Mouse (Mus musculus) thymus, adult 2 months (tissue): ENCODE measurements at regions not wholly inside any gene's neighbourhood (a gene's known extent, or its start where the extent isn't known, plus 50 kb on each side); places are given as distances from the start of the nearest gene placed in this dataset.
"Not testable (repeated sequence)": the region's sequence is repeated elsewhere in the genome, so short reads cannot be mapped to it uniquely, and the experiment has no call there.

Experiments used
- DNase-seq: peaks from one replicate; pipeline ENCODE4 v3.0.0; 2021
- H3K27ac ChIP-seq: fragments of 200-500 bp; 2 replicates; pipeline ENCODE4 v1.5.1; 2012; ENCODE audit warnings: low read length, control low read depth; ENCODE audit not compliant: control insufficient read depth, insufficient read depth
- H3K27me3 ChIP-seq: fragments of 200-500 bp; 2 replicates; pipeline ENCODE4 v1.6.1; 2012; ENCODE audit warnings: mild to moderate bottlenecking, low read length, moderate library complexity, mixed read lengths; ENCODE audit not compliant: control insufficient read depth, insufficient read depth
- H3K36me3 ChIP-seq: fragments of 200-500 bp; 2 replicates; pipeline ENCODE4 v1.6.1; 2012; ENCODE audit warnings: mild to moderate bottlenecking, low read length, moderate library complexity; ENCODE audit not compliant: control insufficient read depth, insufficient read depth
- H3K4me1 ChIP-seq: fragments of 200-500 bp; replicated peaks from 2 replicates; pipeline ENCODE4 v1.6.1; 2012; ENCODE audit warnings: low read length; ENCODE audit not compliant: control insufficient read depth, insufficient read depth
- H3K4me3 ChIP-seq: fragments of 200-500 bp; 2 replicates; pipeline ENCODE4 v1.5.1; 2012; ENCODE audit warnings: mild to moderate bottlenecking, low read length, control low read depth, moderate library complexity; ENCODE audit not compliant: control insufficient read depth, insufficient read depth
- CTCF ChIP-seq: fragments of 200-500 bp; IDR thresholded peaks from 2 replicates; pipeline ENCODE4 v1.5.1; 2012; ENCODE audit warnings: mild to moderate bottlenecking, control low read depth, low read length, moderate library complexity, borderline replicate concordance; ENCODE audit not compliant: control insufficient read depth, poor library complexity, insufficient read depth; ENCODE audit errors: extremely low read depth
- POLR2A ChIP-seq: fragments of 200-500 bp; IDR thresholded peaks from 2 replicates; pipeline ENCODE4 v1.6.1; 2012; ENCODE audit warnings: mild to moderate bottlenecking, low read length, control low read depth, moderate library complexity; ENCODE audit not compliant: control insufficient read depth, poor library complexity, insufficient read depth; ENCODE audit errors: extremely low read depth
- WGBS: fragments of 180-500 bp; shearing (Covaris S2); methylation state at CpG from one replicate; pipeline ENCODE4 v1.1.7; 2018; 5-methylcytosine and 5-hydroxymethylcytosine counted together

DNA sequence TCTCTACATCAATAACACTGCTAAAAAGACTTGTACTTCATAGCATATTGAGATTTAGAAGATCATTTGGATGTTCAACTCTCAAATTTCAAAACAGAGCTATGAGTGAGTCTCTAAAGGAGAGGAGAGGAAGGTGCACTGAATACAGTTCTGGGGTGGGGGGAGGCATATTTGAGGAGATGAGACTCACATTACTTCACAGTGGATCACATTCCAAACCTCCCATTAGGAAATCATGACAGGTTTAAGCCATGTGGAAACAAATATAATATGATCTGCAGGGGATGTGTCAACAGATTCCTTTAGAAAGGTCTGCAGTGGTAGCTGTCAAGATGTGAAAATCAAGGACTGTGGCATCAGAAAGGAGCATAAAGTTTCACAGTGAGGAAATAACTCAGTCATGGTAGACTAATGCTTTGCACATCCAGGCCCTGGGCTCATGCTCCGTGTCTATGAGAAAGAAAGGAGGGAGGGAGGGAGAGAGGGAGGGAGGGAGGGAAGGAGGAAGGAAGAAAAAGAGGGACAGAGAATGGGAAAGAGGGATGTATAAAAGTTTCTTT is 235.9 kb downstream of the Fam198b start:
- Histone ChIP-seq H3K27me3 (no peaks in the 10 kb centered on the region), H3K36me3 (no peaks in the 10 kb centered on the region), H3K4me1 (no peaks in the 10 kb centered on the region), H3K27ac (no peak overlapping the region), H3K4me3 (no peak overlapping the region)
- 84% methylated on average over 1 of the region's 1 CpGs for WGBS
- no peak for DNase-seq
- no peak for TF ChIP-seq CTCF
- TF ChIP-seq POLR2A, result no peak

DNA sequence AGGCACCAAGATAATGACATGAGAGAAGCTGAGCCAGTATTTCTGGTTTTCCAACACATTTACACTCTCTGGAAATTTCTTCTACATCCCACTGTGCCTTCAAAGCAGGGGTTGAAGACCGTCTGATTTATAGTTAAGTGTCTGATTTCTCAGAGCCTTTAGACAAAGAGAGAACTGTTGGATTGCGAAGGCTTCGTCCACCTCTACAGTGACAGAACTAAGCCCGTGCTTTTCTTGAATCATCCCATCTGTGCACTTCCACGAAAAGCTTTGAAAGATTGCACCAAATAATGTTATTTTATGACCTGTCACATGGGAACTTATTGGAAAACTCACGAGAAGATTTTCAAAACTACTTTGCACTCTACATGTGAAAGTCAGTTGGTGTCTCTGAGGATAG is 239.3 kb downstream of the Fam198b start:
- DNase-seq, result no peak
- no peaks in the 10 kb centered on the region for H3K4me1 ChIP-seq
- H3K27me3 ChIP-seq, result no peaks in the 10 kb centered on the region
- H3K27ac ChIP-seq, result no peak overlapping the region
- TF ChIP-seq POLR2A, result no peak
- no peak for TF ChIP-seq CTCF
- WGBS, result 89% methylated on average over 6 of the region's 6 CpGs
- no peaks in the 10 kb centered on the region for H3K36me3 ChIP-seq
- H3K4me3 ChIP-seq, result no peak overlapping the region

DNA sequence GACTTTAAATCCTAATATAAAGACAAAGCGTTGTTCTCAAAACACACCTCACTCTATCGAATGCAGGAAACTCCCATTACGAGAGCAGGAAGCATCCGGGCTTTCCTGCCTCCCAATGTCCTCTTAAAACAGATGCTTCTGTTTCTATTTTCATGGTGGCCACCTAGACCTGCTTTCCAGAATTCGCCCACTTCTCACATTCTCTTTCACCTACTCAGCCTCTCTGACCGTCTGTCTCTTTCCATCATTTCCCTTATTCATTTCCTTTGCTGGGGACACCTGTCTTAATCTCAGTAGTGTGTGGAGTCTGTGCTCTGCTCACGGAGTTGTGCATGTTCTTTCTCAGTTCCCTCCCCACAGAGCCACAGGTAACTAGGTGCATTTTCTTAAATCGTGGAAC is 240.3 kb downstream of the Fam198b start:
- no peaks in the 10 kb centered on the region for H3K36me3 ChIP-seq
- no peaks in the 10 kb centered on the region for H3K4me1 ChIP-seq
- no peak for DNase-seq
- no peaks in the 10 kb centered on the region for H3K27me3 ChIP-seq
- TF ChIP-seq CTCF (no peak), POLR2A (no peak)
- WGBS, result 80% methylated on average over 8 of the region's 8 CpGs
- H3K4me3 ChIP-seq, result no peak overlapping the region
- H3K27ac ChIP-seq, result no peak overlapping the region

DNA sequence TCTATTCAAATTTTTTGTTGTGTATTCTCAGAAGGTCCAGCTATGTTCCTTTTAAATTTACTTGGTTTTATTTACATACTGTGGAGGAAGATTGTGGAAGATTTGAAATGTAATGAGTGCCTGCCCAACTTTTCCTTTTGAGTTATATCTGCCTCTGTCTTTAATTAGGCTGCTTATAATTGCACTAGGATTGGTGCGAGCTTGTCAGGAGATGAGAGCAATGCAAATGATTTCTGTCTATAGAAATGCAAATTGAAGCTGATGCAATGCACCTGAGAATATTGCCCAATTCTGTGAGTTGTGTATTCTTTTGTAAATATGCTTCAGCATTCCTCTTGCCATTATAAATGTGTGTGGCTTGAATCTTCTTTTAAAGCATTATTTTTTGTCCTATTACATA is 257.4 kb downstream of the Fam198b start:
- H3K4me3 ChIP-seq, result no peak overlapping the region
- no peak for TF ChIP-seq CTCF
- no peak for TF ChIP-seq POLR2A
- no peak overlapping the region for H3K27ac ChIP-seq
- H3K36me3 ChIP-seq, result no peaks in the 10 kb centered on the region
- no peaks in the 10 kb centered on the region for H3K4me1 ChIP-seq
- no peak for DNase-seq
- 83% methylated on average over 1 of the region's 1 CpGs for WGBS
- H3K27me3 ChIP-seq, result no peaks in the 10 kb centered on the region

DNA sequence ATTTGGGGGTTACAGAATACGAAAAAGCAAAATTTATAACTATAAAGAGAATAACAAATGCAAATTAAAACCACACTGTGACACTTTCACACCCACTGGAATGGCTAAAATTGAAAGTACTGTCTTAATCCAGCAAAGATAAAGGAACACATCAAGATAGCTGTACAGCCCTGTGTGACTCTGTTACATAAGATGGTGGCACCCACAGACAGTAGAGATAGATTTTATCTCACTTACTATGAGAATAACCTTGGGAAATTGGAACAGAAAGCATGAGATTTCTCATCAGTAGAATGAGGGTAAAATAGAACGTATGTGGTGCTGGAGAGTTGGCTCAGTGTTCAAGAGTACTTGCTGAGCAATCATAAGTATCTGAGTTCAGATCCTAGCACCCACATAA is 276.1 kb downstream of the Fam198b start:
- Histone ChIP-seq H3K27me3 (no peaks in the 10 kb centered on the region), H3K36me3 (no peaks in the 10 kb centered on the region), H3K4me3 (no peak overlapping the region), H3K27ac (no peak overlapping the region), H3K4me1 (no peaks in the 10 kb centered on the region)
- DNase-seq, result no peak
- WGBS, result 93% methylated on average over 2 of the region's 2 CpGs
- TF ChIP-seq POLR2A (no peak), CTCF (no peak)

DNA sequence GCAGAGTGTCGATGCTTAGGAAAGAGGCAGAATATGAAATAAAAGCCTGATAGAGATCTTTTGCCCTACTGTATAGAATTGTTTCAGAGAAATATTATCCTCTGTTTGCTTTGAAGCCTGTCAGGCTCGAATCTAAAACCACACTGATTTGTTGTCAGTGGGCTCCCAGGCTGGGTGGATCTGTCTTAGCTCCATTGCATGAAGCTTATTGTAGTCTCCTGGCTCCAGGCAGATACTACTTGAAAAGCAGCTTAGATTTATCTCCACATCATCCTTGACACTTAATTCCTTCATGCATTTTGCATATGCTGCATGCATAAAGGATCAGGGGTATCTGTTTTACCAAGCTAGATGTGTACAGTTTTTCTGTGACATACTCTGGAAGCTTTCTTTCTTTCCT is 297.4 kb downstream of the Fam198b start:
- Histone ChIP-seq H3K4me3 (no peak overlapping the region), H3K4me1 (no peaks in the 10 kb centered on the region), H3K27ac (no peak overlapping the region), H3K27me3 (no peaks in the 10 kb centered on the region), H3K36me3 (no peaks in the 10 kb centered on the region)
- no peak for TF ChIP-seq POLR2A
- TF ChIP-seq CTCF, result no peak
- WGBS, result 44% methylated on average over 2 of the region's 2 CpGs
- DNase-seq, result no peak

DNA sequence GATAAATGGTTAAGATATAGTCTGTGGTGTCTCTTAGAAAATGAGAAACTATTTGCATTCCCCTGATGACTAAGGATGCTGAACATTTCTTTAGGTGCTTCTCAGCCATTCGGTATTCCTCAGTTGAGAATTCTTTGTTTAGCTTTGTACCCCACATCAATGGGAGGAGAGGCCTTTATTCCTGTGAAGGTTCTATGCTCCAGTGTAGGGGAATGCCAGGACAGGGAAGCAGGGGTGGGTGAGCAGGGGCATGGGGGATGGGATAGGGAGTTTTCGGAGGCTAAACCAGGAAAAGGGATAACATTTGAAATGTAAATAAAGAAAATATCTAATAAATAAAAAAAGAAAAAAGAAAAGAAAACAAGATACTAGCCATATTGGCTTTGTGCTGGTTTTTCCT is 297.8 kb downstream of the Fam198b start:
- not testable (repeated sequence) for H3K36me3 ChIP-seq, H3K4me1 ChIP-seq, DNase-seq, H3K4me3 ChIP-seq, H3K27me3 ChIP-seq, H3K27ac ChIP-seq
- 94% methylated on average over 2 of the region's 2 CpGs for WGBS
